Mouse (Mus musculus) layer of hippocampus, postnatal 36 days (tissue): ENCODE measurements around the gene Padi6. TPM values are rescaled to one million over a fixed set of nuclear protein-coding genes. Genes with fewer than 3 reads are reported as not detected.

ENCODE experiments used
- DNase-seq, 2 experiments: peaks; one replicate each; pipeline ENCODE4 v3.0.0; 2022
- total RNA-seq, 2 experiments: library from RNA; stranded (reverse); gene quantifications; 2 replicates each; pipeline ENCODE4 v1.2.3; 2021

Padi6 gene
- total RNA-seq, result not detected

DNA sequence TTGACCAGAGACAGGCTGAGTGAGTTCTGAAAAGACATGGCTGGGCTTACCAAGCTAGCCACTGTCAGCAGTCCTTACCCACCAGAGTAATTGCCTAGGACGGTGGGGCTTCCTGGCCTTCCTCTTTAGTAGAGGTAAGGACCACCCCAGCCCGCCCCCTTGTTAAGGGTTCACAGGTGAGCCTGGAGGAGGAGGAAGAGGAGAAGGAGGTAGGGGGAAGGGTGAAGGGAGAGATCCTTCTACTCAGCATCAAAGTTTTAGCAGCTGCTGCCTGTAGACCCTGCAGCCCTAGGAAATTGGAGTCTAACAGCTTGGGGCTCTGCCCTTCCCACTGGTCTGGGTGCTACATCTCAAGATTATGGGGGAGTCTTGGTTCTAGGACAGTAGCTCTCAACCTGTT lies at the start of gene Padi6:
Gene Padi6, minus strand, starts transcription at position 101 of the 400 bp plus-strand sequence.
- DNase-seq, result no peak

DNA sequence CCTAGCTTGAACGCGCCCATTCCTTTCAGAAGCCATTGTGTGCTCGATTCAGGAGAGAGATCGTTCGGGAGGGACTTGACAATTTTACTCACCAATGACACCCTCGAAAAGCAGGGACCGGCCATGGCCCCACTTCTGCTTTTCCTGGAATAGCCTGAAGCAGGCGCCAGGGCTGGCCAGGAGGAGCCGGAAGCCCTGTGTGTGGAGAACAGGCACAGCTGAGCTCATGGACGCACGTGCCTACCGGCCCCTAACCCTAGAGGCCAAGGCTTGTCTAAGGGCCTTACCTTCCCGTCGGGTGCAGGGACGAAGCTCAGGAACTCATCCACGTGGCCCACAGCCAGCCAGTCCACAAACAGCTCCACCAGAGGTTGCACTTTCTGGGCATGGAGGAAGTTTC lies 48.6 kb upstream of the Padi6 start:
- DNase-seq, result no peak

DNA sequence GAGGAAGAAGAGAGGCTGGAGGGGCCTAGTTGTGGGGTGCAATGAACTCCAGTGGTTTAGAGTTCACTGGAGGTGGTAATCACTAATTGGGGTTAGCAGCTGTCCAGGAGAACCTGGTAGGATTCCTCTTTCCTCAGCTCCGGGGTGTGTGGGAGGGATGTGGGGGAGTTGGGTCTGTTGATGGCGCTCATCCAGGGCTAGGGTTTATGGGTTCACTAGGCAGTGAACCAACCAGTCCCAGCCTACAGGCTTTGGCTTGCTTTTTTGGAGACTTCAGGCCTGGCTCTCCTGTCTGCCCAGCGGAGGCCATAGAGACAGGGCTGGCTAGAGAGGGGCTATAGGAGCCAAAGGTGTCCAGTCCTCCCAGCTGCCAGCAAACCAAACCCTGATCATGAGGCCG lies 47.5 kb upstream of the Padi6 start:
- DNase-seq, result no peak

DNA sequence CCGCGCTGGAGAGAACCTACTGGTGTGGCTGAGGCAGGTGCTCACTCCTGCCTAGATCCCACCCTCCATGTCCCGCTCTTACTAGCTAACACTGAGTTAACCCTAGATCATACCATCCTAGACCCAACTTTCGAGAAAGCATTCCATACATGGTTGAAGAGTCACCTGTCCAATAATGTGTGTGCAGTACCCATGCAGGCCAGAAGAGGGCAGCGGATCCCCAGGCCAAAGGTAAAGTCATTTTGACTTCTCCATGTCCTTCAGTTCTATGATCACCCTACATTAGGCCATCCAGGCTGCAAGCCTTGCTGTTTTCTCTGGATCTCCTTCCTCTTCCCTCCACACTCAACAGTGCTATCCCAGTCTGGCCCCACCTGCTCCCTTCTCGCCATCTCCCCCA lies 46.5 kb upstream of the Padi6 start:
- DNase-seq, result peak in 1 of 2 experiments; percentile 10

DNA sequence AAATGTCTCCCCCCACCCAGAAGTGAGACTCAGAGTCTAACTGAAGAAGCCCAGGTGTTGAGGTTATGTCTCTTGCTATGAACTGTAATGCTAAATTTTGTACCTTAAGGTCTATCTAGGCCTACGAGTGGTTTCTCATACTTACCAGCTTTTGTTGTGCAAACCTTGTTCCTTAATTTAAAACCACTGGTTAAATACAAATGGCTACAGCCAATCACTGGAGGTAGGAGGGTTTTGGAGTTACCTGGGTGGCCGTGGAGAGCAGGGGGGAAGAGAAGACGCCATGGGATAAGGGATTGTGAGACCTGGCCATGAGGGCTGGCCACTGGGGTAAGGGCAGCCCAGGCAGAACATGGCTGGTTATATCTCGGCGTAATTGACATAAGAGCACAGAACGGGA lies 45.8 kb upstream of the Padi6 start:
- no peak for DNase-seq

DNA sequence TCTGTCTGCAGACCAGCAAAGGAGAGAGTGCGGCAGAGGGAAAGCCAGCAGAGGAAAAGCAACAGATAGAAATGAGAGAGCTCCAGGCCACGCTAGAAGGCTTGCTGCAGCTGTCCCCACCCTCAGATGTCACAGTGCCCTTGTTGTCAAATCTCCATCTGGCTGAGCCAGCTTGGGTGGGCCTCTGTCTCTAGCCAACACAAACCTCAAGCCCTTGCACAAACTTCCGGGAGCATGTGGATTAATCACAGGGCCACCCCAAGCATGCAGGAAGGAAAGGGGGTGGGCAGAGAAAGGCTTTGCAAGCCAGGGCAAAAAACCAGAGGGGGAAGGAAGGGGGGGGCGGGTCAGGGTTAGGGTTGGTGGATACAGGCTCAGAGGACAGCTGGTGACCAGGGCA lies 45.0 kb upstream of the Padi6 start:
- DNase-seq, result no peak

DNA sequence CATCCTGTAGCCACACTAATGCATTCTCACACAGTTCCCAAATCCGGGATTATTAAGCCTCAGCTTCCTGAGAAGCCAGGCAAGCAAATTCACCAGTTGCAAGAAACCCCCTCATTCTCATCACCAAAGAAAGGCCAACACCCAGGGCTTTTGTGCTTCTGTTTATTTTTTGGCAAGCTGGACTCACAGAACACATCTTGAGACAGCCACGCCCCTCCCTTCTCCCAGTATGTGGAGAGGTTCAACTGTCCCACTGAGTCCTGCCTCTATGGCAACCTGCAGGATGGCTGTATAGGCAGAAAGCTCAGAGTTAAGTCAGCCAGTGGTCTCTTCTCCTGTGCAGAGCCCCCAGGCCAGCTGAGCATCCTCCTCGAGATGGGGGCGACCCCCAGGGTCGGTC lies 42.8 kb upstream of the Padi6 start:
- DNase-seq, result no peak

DNA sequence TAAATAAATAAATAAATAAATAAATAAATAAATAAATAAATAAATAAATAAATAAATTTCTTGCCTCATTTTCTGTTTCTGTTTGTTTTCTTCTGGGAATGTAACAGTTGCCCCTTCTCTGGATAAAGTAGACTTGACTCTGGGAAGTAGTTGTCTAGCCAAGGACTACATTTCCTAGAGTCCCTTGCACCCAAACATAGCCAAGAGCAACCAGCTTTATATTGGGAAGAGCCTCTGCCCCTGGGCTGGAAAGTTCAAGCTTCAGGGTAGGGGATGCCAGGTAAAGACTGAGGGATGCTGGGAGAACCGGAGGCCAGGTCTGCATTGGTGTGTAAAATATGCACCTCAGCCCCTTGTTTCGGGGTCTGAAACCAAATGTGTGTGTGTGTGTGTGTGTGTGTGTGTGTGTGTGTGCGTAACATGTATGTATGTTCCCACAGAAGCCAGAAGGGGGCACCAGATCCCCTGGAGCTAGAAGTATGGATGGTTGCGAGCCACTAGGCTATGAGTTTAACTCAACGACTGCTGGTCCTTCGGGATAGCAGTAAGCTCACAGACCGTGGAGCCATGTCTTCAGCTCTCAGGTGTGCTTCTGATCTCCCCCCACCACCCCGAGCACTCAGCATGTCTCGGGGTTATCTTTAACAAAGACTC lies 42.0 kb upstream of the Padi6 start:
- no peak for DNase-seq

DNA sequence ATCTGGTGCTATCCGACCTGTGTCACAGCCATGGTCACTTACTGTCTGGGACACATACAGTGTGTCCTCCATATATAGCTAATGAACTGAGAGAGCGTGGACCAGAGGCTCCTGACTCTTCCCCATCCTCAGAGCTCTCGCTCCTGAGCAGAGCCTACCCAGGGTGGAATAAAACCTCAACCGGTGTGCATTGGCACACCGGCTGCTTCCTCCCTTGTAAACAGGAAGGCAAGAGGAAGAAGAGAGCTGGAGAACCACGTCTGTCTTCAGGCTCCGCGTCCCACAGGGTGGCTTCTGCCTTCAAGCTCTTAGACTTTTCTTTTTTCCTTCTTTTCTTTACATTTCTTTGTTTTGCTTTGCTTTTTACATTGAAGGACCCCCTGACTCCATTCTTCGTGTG lies 40.4 kb upstream of the Padi6 start:
- no peak for DNase-seq

DNA sequence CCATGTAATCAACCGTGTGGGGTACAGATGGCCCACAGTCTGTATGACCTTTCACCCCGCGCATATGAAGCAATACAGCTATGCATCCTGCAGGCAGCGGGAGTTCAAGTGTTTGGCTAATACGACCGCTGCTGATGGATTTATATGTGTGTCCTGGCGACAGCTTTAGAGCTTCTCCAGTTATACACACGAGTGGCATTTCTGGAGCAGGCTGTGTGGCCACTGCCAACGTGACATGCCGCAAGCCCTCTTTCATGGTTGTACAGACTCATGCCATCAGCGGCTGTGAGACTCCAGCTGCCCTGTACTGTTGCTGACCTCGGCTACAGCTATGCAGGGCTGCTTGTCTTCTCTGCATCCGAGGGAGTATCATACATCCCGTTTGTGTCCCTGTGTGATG lies 38.1 kb upstream of the Padi6 start:
- DNase-seq, result no peak

DNA sequence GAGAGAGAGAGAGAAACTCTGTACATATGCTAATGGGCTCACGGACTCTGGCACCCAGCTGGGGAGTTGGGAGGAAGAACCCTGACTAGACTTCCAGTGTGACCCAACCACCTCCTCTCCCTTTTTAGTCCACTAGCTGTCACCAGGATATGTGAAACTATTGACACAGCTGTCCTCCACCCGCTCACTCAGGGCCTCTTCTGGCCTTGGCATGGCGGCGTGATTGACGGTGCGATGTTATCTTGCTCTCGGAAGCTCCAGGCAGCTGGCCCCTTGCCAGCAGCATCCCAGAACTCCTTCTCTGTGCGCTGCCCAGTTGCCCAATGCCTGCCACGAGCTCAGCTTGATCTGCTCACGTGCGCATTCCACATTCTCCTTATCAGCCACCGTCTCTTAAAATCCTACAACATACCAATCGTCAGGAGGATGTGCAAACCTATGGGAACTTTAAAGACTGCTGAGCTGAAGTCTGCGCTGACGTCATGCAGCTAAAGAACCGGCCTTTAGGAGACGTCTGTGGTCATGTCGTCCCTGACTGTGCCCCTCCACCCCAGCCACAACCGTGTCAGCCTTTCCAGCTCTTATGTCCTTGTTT lies 37.5 kb upstream of the Padi6 start:
- DNase-seq, result no peak

DNA sequence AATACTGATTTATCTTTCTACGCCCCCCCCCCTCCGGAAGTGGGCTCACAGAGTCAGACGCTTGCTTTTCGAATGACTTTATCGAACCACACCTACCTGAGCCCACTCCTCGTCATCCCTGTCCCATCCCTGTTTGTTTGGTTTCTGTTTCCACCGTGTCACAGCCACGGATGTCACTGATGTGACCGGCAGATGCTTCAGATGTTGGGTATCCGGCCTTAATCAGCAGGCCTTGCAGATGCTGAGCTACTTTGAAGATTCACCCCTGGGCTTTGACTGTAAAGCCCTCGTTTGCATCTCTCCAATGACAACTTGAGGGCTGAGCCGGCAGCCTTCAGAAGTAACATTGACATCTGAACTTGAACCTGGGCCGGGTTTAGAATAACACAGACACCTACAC lies 34.2 kb upstream of the Padi6 start:
- DNase-seq, result no peak

DNA sequence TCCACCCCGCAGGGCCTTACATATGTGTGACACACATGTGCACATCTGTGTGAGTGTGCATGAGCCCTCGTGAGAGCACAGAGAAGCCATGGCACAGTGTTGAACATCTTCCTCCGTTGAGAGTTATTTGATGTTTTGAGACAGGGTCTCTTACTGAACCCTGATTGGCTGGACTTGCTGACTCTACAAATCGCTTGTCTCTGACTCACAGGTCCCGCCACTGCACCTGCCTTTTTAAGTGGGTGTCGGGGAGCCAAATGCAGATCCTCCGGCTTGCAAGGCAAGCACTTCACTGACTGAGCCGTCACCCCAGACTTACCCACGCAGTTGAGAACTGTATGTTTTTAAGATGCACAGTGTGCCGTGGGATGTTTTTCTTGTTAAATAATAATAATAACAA lies 33.4 kb upstream of the Padi6 start:
- no peak for DNase-seq

DNA sequence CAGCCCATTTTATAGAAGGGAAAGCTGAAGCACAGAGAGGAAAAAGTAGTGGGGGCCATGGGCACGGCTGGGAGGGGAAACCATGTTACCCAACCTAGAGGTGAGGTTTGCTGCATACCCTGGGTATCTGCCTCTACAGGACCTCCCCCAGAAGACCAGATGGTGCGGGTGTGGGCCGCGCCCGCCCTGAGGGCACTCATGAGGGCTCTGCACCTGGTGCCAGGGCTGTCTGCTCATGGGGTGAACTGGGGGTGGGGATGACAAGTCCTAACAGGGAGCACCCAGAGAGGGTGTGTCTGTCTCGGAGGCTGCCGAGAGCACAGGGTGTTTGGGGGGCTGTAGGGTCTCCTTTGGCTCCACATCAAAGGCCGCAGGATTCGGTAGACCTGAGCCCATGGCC lies 32.5 kb upstream of the Padi6 start:
- DNase-seq, result no peak

DNA sequence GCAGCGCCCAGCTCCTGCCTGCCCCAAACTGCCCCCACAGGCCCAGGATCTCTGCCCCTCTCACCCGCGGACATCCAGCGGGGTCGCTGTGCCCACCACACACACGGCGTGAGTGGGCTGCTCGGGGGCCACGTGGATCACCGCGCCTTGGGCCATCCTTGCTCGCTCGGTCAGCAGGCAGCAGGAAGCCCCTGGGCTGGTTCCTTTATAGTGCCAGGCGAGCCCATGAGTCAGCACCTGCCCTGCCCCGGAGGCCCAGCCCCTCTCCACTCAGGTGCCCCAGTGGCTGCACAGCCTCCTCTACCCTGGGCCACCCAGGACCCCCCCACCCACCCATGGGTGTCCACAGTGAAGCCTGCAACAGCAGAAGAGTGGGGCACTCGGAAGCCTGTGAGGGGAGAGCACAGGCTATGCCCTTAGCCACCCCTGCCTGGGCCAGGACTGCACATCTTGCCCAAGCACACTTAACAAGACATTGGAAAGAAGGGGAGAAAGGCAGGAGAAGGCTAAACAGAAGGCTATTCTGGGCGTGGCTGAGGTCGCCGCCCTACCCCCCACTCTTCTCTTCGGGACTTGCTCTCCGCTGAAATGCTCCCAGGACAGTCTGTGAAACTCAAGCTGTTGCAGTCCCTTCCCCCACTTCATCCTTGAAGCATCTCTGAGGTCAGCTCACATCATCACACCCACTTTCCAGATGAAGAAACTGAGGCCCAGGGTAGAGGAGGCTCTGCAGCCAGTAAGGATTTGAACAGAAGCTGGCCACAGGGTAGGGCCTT lies 31.8 kb upstream of the Padi6 start, which contains the start of gene Padi4:
Gene Padi4, minus strand, starts transcription at position 212 of the 776 bp plus-strand sequence.
- DNase-seq, result no peak

DNA sequence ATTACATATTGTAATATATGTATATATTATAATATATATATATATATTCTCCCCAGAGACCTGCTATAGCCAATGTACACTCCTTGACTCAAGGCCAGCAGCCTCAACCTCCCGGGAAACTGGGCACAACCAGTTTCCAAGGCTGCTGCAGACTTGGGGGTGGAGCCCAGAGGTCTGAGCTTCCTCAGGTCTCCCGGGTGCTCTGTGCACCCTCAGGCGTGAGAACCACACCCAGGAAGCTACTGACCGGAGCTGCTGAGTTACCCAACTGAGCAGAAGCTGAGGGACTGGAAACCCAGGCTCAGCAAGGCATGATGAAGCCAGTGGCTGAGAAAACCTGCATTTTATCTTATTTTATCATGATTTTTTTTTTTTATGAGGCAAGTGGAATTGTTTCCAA lies 28.6 kb upstream of the Padi6 start:
- DNase-seq, result no peak

DNA sequence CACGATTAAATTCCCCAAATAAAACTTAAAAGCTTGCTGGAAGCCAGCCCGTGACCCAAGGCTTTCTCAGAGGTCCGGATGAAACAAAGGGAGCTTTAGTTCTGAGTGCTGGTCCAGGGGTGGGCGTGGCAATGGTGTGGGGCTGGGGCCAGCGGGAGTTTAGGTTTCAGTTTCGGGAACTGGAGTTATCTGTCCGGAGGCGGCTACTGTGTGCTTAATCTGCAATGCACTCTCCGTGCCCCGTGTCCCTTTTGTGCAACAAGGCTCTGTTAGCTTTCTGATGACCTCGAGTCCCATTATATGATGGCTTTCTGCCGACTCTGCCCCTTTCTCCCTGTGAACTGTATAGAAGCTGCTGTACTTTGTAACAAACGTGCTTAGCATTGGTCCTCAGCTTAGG lies 28.0 kb upstream of the Padi6 start:
- no peak for DNase-seq

DNA sequence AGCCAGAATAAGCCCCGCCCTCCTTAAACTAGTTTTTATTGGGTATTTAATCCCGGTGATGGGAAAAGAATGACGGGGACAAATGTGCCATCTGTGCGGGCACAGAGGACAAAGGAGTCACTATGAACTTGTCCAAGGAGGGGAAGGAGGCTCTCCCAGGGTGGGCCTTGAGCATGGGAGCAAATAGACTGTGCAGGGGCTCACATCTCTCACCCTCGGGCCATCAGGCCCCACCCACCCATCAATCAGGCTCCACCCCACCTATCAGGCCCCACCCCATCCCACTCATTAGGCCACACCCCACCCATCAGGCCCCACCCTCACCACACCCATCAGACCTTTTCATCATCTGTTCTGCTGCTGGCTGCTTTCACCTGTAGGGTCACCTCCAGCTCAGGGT lies 26.5 kb upstream of the Padi6 start:
- no peak for DNase-seq

DNA sequence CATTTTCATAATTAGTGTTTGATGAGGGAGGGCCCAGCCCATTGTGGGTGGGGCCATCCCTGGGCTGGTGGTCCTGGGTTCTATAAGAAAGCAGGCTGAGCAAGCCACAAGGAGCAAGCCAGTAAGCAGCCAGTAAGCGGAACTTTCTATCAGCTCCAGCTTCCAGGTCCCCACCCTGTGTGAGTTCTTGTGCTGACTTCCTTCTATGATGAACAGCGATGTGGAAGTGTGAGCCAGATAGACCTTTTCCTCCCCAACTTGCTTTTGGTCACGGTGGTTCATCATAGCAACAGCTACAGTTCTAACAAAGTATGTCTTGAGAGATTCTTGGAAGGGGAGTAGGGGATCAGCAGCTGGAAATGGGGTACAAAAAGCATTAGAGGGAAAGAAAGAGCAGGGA lies 23.5 kb upstream of the Padi6 start:
- no peak for DNase-seq

DNA sequence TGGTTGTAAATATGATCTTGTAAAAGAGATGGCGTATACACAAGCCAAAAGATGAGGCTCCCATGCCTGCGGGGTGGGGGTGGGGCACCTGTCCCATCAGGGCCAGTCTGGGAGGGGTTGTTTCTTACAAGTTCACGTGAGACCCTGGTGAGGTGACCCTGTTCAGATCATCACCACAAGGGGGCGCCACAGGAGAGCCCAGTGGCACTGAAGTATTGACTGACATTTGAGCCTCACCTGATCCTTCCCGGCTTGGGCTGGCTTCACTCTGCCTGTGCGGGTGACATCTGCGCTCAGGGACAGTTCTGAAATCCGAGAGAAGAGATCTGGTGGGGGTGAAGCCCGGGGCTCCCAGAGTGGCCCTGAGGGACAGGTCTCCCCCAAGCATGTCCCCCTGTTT lies 20.7 kb upstream of the Padi6 start:
- no peak for DNase-seq

DNA sequence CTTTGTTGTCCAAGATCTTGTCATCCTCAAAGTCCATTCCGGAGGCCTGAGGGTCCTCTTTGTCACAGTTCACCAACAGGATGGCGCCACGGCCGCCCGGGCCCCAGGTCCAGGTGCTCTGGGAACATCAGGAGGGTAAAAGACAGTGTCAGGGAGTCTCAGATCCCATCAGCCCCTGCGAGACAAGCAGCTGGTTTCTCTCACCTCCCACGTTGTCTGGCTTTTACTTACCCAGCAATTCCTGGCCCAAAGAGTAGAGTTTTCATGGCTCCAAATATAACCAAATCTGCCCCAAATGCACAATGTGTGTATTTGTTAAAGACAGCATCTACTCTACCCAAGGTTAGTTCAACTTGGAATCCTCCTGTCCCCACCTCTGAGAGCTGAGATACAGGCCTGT lies 19.2 kb upstream of the Padi6 start:
- DNase-seq, result no peak

DNA sequence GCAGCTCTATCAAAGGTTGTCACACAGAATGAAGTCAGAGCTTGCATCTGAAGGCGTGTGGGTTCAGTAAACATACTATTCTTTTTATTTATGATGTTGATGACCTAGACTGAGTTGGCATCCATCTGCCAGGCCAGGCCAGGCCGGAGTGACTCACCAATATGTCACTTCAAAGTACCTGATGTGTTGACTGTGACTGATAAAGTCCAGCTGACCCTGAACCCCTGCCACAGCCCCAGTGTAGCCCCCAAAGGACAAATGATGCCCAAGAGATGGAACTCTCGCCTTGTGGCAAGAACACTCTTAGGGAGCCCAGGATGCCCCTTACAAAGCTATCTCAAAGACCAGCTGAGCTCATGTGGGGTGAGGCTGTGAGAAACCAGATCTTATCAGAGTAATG lies 13.4 kb upstream of the Padi6 start:
- DNase-seq, result no peak

DNA sequence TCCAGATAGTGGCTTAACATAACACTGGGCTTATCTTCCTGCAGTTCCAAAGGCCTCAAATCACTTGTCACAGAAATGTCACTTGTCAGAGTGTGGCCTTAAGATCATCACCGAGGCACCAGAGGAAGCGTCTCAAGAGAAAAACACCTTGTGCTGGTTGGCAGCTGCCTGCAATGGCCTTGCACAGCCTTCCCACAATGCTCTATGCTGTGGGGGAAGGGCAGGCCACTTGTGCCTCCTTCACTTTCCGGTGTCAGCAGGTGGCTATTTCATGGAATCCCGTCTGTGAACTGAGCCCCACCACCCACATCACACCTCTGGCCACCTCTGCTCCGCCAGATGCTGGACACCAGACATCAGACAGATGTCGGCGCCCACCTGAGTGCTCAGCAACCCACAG lies 10.9 kb upstream of the Padi6 start:
- no peak for DNase-seq

DNA sequence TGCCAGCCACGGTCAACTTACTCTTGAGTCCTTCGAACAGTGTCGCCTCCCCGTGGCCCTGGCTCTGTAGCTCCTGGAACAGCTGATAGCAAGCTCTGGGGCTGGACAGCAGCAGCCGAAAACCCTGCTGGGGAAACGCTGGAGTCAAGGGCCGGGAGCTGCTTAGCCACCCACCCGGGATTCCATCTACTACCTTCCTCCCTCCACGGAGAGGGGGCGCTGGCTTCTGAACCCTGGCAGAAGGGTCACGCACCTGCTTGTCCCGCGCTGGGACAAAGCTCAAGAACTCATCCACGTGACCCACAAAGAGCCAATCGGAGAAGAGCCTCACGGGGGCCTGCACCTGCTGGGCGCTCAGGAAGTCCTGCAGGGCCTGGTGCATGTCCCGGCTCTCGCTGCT lies 7.9 kb upstream of the Padi6 start:
- no peak for DNase-seq
